Mouse (Mus musculus): ENCODE measurements around the gene Akap2.

Gene Akap2

DNA sequence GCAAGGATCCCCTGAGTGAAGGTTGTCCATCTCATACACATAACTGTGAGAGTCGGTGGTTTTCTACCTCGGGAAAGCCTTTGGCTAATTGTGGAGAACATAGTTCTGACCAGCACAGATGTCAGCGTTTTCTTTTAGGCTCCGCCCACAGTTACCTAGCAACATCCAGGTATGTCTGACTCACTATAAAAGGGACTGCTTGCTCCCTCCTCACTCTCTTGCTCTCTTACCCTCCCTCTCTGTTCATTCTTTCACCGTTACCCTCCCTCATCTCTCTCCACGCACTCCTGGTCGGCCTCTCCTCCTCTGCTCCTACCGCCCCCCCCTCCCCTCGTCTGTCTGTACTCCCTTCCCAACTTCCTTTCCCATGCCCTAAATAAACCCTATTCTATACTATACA is 187.2 kb downstream of the Akap2 start:
- DNase-seq (ENCODE audit: low read depth in 2 of 2, low spot score in 2 of 2): no peak

DNA sequence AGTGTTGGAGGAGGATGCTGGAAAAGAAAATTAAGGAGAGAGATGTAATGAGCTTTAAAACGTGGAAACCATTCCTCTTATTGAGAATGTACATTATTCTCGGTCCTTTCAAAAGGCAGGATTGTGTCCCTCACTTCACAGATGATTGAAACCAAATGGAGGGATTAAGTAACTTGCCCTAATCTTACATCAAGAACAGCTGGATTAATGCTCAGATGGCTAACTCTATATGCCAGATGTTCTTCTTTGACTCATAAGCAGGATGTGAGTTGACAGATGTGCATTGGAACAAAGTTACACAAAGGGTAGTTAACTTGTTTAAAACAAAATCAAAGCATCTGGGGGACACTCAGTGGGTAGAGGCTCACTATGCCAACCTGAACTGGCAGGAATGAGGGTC is 189.3 kb downstream of the Akap2 start:
- DNase-seq (ENCODE audit: low read depth in 2 of 2, low spot score in 2 of 2): no peak

DNA sequence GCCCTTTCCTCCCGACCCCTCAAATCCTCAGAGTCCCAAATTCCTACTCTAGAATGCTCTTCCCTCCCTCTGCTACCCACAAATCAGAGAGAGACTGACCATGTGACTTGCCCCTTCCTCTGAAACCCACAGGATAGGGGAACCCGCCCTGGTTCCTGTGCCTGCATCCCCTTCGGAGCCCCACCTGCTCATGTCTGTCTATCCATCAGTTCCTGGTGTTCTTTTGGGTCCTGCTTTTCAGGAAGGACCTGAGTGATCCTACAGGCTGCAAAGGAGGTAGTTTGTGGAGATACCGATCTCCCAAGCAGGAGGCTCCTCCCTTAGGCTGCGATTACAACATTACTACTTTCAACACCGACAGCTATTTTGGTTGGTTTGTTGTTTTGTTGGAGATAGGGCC is 191.4 kb downstream of the Akap2 start:
- DNase-seq (ENCODE audit: low read depth in 2 of 2, low spot score in 2 of 2): no peak

DNA sequence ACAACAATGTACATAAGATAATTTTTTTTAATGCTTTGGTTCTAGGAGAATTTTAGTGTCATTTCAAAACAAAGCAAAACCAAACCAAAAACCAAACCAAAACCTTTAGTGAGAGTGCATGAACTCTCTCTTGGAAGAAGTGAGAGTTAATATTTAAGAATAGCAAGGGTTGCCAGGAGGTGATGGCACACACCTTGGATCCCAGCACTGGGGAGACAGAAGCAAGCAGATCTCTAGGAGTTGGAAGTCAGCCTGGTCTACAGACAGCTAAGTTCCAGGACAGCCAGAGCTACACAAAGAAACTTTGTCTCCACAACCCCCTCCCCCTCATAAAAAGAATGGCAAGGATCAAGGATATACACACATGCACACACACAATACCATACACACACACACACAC is 195.6 kb downstream of the Akap2 start:
- no peak for DNase-seq (ENCODE audit: low read depth in 2 of 2, low spot score in 2 of 2)

DNA sequence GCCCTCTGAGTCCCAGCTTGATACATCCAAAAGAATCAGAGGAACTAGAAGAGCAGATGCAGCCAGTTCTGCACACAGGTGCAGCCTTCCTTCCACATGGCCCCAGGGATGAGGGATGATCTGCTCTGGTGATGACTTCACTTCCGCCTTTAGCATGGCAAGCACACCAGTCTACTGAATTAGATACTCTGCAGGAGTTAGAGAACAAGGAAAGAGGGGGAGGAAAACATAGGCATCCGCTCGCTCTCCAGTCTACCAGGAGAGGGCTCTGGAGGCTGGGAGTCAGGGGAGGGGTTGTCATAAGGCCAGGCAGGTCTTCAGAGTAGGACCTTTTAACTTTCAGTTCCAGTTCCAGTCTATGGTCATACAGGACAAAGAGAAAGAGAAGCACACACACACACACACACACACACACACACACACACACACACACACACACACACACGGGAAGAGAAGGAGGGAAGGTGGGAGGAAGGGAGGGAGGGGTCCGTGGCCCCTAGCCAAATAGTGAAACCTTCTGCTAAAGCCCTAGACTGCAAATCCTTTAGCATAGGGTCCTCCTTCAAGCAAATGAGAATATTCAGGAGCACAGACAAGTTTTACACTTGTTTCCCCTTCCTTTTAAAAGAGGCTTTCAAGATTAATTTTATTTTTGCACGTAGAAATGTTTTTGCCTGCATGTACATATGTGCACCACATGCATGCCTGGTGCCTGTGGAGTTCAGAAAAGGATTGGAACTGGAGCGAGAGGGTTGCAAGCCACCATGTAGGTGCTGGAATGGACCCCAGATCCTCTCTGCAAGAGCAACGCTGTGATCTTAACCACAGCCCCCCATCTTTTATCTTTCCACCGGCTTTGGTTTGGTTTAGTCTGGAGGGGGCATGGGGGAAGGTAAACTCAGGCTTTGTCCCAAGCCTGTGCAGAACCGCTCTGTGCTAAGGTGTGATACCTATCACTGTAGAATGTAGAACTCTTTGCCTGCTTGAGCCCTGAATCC is 197.0 kb downstream of the Akap2 start:
- no peak for DNase-seq (ENCODE audit: low read depth in 2 of 2, low spot score in 2 of 2)

DNA sequence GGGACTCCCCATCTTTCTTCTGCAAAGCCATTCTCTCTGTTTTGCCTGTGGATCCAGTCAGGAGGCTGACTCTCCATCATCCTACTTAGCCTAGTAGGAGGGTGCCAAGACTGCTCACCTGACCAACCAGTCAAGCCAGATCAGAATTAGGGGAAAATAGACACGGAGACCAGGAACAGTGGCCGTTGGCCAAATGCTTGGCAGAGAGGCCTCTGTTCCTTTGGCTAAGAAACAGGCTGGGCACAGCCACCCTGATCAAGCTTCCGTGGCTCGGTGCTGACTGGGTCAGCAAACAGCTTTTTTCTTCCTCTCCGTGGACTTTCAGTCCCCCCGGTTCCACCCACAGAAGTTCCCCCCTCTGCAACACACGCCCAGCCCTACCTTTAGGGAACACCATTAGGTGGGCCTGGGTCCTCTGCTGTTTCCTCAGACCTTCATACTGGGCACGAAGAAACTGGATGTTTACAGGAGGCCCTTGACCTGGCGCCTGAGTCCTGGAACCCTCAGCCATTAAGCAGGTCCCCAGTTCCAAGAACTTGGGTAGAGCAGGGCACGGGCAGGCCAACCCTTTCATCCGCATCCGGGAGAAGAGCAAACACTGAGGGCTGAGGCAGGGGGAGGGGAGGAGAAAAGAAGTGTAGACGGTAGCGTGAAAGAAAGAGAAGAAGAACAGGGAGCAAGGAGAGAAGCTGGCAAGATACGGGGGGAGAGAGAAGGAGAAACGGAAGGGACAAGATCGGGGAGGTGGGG is 197.9 kb downstream of the Akap2 start:
- DNase-seq (ENCODE audit: low read depth in 2 of 2, low spot score in 2 of 2): peak in 1 of 2 experiments; percentile 23

DNA sequence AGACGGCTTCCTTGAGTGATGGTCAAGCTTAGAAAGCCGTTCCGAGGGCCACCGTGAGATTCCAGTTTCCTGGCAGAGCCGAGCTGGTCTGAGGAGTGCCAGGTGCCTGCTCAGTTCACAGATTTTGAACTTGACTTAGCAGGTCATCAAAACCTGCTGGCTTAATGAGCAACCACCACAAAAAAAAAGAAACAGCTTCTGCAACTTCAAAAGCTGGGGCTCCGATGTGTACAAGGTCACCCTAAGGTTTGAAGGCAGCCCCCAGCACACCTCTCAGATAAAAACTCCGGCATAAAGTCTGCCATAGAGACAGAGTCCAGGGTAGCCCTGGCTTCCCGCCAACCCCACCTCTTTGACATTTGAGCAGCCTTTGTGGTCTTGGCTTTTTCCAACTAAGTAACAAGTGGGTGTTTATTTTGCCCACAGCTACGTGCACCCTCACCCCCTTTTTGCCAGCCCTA is 198.8 kb downstream of the Akap2 start, which contains the start of gene D630039A03Rik:
D630039A03Rik (minus strand) TSS at position 97 of the 461 bp plus-strand sequence.
- peak; percentile 28 to 34 for DNase-seq (ENCODE audit: low read depth in 2 of 2, low spot score in 2 of 2)

DNA sequence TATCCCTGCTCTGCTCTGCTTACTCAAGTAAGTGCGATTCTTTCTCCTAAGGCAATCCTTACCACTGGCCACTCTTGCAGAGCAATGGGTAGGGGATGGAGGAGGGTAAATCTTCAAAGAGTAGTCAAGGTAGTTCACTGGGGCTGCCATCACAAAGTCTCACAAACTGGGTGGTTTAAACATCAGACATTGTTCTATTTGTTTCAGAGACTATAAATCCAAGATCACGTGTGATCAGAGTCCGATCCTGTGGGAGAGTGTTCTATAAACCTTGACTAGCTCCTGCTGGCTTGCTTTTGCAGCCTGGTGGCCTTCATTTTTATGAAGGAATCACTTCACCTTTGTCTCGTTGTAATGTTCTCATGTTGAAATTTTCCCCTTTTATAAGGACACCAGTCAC is 199.3 kb downstream of the Akap2 start:
- DNase-seq (ENCODE audit: low read depth in 2 of 2, low spot score in 2 of 2): no peak

DNA sequence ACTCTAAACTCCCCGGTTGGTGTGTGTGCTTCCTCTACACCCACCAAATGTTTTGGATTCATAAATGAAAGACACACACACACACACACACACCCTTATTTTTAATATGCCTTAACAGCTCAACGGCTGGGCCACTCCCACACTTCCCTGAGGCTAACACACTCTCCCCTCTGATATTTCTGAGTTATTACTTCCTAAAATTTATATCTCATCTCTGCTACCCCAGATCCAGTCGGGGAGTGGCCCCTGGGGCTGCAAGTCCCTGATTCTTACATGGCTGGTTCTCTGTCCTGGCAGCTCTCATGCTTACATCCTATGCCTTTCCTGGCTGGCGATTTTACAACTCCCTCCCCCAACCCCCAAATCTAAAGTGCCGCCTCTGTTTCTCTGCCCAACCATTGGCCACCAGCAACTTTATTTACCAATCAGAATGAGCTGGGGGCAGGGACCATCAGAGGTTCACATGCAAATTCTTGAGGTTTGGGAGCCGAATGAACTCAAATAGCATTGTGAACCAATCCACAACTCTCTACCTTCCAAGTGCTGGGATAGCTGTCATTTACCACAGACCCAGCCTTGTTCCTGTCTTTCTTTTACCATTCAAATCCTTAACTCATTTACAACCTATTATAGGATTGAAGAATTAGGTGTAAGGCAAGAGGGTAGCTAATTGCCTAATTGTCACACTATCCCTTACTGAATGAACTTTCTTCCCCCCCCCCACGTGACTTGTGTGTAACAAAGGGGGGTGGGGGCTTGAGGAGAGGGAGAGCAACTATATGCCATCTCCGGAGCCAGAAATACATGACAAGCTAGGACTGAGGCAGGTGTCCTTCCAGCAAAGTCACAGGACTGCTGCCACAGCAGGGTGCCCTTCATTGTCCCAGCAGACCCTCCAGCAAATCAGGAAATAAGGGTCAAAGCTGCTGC is 202.3 kb downstream of the Akap2 start:
- DNase-seq (ENCODE audit: low read depth in 2 of 2, low spot score in 2 of 2): no peak

DNA sequence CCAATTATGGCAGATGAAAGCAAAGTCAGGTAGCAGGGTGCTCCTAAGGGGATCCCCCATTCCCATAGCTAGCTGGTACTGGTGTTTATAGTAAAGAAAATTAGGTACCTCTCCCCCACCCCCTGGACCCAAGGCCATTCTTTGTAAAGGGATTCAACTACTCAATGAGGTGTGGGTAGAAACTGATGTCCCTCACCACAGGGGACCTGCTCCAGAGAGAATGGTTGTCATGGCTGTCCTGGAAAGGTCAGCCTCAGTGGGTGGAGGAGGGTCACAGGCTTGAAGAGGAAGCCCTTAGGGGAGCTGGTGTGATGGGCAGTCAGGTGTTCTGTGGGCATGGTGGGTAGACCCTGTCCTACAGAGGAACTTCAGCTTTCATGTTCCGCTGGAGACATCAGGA is 203.1 kb downstream of the Akap2 start:
- no peak for DNase-seq (ENCODE audit: low read depth in 2 of 2, low spot score in 2 of 2)

DNA sequence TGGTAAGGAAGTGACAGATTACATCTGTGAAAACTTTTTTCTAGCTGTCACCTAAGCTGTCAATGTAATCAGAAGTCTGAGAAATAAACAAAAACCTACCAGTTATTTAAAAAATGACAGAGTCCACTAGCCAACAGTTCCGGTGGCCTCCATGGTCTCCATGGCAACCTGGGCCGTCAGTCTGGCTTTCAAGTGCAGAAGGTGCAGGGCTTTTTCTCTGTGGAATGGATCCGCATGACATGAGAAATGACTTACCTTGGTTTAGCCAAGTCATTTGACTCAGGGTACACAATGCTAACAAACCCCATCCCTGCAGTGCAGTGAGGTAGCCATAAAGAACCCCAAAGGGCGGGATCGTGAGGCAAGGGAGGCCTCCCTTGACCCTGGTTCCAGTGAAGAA is 204.7 kb downstream of the Akap2 start:
- DNase-seq (ENCODE audit: low read depth in 2 of 2, low spot score in 2 of 2): no peak

DNA sequence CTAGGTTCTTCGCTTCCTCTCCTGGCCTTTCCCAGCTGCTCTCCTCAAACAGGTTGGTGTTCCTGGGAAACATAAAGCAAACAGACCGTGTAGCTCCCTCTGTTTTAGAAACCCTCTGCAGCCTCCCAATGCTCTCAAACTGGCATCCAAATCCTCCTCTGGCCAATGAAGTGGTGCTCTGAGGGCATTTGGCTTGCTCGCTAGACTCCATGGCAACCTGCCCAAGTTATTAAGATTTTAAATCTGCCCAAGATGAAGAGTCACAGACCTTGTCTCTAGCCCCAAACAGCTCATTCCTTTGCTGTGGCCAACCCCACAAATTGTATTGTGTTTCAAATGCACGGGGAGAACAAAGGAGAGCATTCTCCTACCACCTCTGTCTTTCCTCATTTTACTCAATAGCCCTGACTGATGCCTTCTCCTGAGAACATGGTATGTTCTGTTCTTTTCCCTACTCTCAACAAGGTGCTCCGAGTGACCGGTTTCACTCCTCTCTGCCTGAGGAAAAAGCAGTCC is 207.2 kb downstream of the Akap2 start:
- no peak for DNase-seq (ENCODE audit: low read depth in 2 of 2, low spot score in 2 of 2)

DNA sequence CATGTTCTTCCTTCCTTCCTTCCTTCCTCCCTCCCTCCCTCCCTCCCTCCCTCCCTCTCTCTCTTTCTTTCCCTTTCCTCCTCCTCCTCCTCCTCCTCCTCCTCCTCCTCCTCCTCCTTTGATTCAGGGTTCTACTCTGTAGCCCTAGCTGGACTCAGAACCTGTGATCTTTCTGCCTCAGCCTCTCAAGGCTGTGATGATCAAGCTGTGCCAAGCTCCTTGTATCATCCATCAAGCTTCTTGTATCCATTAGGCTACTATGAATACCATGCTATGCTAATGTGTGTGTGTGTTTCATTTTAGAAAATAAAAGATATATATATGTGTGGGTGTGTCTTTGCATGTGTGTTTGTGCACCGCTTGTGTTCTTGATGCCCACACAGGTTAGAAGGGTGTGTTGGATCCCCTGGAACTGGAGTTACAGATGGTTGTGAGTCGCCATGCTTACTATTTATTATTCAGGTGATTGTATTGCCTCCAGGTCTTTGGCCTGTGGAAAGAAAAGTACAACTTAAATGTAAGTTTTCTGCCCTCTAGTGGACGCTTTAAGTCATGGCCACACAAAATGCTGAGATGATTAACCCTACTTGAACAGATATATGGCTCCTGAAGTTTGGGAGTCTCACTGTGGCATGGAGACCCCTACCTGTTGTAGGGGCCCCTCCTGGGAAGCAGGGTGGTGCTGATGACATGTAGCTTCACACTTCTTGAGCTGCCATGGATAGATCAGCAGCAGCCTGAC is 210.2 kb downstream of the Akap2 start:
- peak in 1 of 2 experiments; percentile 29 for DNase-seq (ENCODE audit: low read depth in 2 of 2, low spot score in 2 of 2)

DNA sequence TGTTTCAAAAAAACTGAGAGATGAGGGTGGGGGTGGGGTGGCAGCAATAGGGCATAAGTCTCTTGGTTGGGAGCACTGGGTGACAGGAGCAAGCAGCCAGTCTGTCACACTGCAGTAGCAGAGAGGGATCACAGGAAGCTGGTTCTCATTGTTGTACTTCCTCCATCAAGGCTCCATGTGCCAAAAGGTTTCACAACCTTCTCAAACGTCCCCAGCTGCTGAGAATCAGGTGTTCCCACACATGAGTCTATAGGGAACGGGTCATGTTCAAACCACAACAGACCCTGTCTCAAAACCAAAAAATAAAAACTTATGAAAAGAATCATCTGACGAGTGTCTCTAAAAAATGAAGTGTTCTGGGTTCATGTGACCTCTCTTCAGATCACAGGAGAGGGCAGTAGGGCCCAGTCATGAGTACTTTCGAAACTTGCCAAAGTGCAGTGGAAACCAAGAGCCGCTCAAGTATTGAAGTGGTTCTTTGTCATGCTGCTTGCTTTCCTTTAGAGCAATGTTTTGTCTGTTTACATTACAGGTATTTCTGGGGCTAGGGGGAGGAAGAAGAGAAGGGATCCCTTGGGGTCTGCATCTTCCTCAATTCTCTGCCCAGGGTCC is 213.2 kb downstream of the Akap2 start:
- no peak for DNase-seq (ENCODE audit: low read depth in 2 of 2, low spot score in 2 of 2)

DNA sequence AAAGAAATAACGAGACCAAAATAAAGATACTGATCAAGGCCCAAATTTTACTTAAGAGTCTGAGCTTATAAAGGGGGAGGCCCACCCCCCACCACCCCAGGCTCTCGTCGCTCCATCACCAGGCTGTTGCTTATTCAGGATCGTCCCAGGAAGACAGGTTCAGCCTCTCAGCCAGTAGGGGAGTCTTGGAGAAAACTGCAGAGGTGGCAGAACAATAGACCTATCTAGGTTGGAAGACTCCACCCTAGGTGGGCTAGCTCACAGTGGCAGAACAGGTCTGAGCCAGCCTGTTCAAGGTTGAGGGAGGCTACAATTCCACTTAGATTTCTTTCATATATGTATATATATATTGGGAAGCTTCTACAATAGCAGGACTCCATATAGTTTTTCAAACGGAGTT is 216.7 kb downstream of the Akap2 start:
- DNase-seq (ENCODE audit: low read depth in 2 of 2, low spot score in 2 of 2): no peak

DNA sequence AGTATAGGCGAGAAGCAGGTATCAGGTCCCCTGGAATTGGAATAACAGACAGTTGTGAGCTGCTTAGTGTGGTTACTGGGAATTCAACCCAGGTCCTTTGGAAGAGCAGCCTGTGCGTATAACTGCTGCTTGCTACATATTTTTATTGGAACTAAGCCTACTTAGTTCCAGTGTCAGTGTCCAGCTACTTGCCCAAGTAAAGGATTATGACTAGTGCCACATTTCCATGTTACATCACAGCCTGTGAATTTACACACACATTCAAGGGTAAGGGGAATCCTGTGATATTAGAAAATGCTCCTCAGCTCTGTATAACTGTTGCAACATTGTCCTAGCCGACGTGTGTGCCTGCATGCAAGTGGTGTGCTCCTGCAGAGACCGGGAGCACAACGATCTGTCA is 219.8 kb downstream of the Akap2 start:
- DNase-seq (ENCODE audit: low read depth in 2 of 2, low spot score in 2 of 2): no peak

DNA sequence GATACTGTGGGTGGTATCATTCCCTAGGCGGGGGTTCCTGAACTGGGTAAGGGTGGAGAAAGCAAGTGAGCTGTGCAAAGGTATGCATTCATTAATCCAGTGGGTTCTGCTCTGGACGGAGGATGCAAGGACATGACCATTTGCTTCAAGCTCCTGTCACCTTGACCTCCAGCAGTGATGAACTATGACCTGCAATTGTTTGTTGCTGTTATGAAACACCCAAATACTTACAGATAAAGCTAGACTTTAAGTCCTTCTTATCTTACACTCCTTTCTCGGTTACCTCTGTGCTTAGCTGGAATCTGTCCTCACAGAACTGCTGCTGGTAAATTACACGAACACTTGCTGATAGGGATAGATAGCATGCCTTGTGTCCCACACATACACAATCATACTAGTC is 223.2 kb downstream of the Akap2 start:
- no peak for DNase-seq (ENCODE audit: low read depth in 2 of 2, low spot score in 2 of 2)

DNA sequence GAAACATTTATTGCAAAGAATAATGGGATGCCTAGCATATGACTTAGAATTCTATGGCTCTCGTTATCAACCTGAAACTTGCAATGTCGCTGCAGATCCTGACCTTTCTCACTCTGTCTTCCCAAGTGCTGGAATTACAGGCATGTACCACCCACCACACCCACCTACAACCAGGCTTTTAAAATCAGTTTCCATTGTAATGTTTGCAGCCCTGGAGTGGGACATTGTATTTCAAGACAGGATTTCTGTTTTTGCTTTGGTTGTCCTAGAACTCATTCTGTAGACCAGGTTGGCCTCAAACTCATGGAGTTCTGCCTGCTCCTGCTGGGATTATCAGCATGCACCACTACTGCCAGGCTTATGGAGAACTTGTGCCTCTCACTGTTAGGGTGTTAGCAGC is 225.4 kb downstream of the Akap2 start:
- DNase-seq (ENCODE audit: low read depth in 2 of 2, low spot score in 2 of 2): no peak

All from CD8-positive naive resting alpha-beta T cell, adult 2 months (primary cell).